Mouse (Mus musculus) T-helper 2 cell (primary cell): ENCODE results near the gene Slc6a12.

Experiments used
- in situ Hi-C: fragments of 300-600 bp; cut with MboI, MseI; formaldehyde crosslinking; loops from one replicate; pipeline ENCODE4 v1.15.1; 2025; ENCODE audit warnings: high pct_unique_total_duplicates

The Slc6a12 gene

DNA sequence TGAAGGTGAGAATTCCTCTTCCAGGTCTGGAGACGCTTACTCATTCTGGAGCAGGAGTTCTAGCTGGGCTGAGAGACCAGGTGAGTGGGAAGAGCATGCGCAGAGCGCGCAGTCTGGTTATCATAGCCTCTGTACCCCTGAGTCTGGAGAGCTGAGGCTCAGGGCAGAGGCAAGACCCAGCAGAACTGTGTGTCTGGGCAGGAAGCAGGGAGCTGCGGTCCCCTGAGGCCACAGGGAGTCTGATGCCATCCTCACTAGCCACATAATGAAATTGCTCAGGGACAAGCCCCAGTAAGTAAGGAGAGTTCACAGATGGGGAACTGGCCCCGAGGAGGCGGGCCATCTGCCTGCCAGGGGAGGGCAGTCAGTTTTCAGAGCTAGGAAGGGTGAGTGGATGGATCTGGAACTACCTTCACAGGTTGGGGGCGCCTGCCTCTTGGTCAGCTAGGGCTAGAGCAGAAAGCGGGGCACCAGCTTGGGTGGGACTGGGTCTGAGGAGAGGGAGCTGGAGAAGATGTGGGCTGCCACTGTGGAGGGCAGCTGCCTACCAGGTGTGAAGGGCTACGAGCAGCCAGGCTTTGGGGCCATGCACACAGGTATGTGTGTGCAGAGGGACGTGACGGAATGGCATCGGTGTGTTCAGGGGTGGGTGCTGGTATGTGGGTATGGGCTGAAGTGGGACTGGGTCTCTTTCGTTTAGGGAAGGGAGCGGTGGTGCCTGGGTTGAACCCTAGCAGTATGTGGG lies at the start of gene Slc6a12:
Gene Slc6a12 (plus strand): TSS at position 51 of the 745 bp plus-strand sequence.
- in situ Hi-C loops = no loop called here

DNA sequence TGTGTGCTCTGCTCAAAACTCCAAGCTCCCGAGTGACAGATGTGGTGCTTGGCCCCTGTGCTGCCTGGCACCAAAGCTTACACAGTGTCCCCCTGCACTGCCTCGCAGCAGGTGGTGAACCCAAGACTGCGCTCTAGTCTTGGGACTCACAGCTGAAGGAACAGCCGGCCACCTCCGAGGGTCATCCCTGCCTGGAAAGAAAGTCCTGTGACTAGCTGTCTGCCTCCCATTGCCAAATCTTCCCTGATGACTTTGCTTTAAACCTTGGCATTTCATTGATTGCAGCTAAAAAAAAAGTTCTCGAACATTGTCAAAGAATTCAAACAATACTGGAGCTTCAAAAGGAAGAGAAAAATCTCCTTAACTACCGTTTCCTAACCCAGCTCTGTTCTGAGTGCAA lies 43.6 kb upstream of the Slc6a12 start:
- in situ Hi-C loops = no loop called here

DNA sequence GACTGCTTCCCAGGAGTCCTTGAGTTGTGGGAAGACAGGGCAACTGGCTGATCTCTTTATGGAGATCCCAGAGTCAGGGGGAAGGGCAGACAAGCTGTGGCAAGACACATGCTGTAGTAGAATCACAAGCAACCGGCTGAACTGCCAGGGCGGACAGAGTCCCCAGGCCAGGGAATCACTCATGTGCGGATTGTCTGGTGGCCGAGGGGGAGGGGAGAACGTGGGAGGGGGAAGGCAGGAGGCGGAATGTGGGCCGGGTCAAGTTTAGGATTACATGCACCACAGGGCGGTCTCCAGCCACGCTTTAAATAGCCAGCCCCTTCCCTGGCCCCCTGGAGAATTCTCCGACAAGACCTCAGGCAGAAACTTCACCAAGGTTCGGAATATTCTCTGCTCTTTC lies 42.9 kb upstream of the Slc6a12 start, which contains the start of gene Slc6a13:
Gene Slc6a13 (plus strand): TSS at position 274 of the 400 bp plus-strand sequence.
- in situ Hi-C loops = no loop called here

DNA sequence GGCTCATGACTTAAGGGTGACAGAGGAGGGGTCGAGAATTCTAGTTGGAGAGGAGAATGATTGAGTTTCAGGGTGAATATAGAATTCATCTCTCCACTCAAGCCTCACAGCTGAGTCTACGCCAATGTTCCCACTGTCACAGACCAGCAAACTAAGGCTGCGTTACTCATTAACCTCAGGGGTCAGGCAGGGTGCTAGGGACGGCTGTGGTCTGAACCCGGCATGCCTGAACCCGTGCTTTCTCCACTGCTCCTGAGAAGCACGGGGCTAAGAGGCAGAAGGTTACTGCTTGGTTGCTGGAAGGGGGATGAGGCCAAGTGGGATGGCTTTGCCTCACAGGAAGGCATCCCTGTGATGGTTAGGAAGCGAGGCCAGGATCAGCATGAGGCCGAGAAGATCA lies 42.4 kb upstream of the Slc6a12 start:
- in situ Hi-C loops = no loop called here

DNA sequence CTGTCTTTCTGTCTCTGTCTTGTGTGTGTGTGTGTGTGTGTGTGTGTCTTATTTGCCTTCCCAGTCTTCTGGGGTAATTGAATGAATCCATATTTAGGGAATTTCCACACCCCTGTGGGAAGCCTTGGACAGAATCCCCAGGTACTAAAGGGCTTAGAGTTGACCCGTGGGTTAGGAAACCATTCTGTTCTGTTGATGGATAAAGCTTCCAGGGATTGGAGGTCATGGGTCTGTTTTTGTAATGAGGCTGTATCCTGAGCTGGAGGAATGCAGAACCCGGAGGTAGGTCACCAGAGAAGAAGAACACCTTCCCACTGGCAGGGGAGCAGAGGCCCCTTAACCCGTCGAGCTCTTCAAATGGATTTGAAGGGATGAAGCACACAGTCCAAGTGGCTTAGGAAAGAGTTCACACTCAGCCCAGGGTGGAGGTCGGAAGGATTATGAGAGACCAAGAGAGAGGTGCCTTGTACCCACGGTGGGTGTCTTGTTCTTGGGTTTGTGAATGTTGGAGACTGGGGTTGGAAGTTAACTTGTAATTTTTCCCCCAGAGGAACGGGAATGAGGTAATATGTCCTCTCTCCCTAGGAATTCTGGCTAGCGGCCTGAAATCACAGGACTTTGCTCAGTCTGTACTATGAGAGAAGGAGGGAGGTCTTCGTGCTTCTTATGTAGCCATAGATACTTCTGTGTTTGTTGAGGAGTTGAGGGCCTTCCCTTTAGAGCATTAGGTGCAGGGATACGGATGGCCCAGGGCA lies 39.2 kb upstream of the Slc6a12 start:
- in situ Hi-C loops = no loop called here

DNA sequence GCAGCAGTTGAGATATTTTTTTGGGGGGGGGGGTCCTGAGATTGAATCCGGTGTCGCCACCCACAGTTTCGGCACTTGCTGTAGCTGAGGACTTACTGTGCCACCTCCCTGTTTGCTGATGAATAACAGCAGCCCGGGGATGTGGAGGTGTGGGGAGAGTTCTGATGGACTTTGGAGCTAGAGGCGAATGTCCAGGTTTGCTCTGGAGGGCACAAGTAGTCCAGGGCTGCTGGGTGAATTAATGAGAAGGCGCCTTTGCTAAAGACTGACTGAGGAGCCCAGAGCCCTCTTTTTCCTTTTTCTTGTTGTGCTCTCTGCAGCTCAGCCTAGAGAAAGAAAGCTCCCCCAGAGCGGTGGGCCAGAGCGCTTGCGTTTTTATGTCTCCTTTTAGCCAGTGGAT lies 38.2 kb upstream of the Slc6a12 start:
- in situ Hi-C loops = no loop called here

DNA sequence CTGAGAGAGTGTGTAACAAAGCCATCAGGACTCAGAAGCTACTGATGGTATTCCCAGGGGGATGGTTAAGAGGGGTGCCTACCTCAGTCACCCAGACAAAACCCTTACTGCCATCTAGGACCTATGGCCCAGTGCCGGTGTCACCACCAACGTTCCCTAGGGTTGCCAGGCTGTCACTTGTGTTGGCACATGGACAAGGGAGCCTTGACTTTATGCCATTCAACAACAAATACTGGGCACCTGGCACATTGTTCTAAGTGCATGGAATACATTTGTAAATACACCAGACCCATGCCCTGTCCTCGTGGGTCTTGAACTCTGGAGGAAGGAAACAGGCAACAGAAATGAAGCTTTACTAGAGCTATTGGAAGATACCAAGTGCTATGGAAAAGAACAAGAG lies 37.3 kb upstream of the Slc6a12 start:
- in situ Hi-C loops = no loop called here

DNA sequence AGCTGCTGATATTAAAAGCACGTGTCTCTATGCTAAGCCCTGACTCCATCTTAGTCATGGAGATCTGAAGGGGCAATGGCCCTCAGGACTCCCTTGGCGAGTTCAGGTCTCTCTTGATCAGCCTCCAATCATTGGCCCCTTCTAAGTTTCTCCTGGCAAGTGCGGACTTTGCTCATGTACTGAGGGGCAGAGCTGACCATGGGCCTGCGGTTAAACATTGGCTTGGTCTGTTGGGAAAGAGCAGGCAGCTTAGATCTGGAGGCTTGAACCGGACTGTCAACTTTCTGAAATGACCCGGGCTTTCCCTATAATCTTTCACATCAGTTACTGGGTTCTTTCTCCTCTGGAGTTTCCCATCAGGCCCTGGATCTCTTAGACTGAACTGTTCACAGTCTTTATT lies 31.9 kb upstream of the Slc6a12 start:
- in situ Hi-C loops = no loop called here

DNA sequence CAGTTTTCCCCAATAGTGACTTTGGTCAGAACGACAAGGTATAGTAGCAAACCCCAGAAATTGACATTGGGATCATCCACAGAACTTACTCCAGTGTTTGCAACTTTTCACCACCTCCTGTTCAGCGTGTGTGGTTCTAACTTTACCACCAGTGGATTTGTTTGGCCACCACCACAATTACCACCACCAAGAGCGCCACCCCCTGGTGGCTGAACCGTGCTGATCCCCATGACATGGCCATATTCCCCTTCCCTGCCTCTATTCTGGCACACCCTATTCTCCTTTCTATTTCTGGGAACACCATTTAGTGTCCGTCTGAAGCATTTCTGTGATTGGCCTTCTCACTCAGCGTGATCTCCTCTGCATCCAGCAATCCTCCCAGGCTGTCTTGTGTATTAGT lies 23.8 kb upstream of the Slc6a12 start:
- in situ Hi-C loops = no loop called here

DNA sequence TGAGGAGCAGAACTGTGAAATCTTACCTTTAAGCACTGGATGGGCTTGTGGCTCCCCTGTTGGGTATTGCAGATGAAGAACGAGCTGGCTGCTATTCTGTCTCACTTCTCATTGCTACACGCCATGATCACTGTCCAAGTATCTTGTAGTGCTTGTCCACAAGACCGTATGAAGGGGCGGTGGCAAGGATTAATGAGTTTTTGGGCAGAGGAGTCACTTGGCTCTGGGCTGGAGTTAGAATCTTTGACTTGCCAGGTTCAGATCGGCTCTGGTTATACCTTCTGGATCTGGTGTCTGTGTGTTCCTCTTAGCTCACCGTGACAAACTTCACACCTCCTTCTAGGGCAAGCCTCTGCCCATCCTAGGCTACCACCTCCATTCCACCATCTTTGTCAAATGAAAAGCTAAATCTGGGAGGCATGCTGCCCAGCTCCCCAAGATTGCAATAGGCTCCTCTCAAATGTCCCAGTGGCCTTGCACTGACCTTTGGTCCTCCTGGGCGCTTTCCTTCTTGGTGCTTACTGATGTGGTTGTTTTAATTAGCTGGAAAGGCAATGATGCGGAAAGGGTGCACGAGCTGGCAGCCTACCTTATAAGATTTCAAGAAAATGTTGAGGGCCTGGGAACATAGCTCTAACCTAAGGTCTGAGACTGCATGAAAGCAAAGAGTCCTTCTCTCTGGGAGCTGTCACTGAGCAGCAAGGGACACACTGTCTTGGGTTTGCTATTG lies 20.3 kb upstream of the Slc6a12 start:
- in situ Hi-C loops = no loop called here

DNA sequence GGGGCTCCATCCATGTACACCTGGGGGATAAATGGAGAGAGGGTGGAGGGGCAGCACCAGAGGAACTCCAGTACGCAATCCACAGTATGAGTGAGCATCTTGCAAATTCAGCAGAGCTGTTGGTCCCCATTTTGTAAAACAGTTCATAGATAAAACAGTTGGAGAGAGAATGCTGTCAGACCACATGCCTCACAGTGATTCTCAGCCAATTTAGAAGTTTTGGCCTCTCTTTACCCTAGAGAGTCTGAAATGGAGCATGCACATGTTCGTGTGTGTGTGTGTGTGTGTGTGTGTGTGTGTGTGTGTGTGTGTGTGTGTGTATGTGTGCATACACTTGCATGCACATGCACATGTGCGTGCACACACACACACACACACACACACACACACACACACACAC lies 17.6 kb upstream of the Slc6a12 start:
- in situ Hi-C loops = no loop called here

DNA sequence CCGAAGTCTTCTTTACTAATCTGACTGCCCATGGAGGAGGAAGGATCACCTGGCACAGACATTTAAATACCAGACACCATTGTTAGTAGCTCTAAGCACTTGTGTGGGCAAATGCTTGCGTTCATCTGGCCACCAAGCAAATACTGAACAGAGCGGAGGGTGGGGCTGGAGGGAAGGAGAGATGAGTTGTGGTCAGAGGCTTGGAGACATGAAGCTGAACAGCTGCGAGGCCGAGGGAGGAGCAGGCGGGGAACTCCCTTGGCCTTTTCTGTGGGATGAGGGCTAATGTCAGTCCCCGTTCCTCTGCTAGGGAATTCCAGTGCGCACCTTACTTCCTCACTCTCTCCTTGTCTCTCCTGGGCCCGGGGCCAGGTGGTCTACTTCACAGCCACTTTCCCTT lies 17.1 kb upstream of the Slc6a12 start:
- in situ Hi-C loops = no loop called here

DNA sequence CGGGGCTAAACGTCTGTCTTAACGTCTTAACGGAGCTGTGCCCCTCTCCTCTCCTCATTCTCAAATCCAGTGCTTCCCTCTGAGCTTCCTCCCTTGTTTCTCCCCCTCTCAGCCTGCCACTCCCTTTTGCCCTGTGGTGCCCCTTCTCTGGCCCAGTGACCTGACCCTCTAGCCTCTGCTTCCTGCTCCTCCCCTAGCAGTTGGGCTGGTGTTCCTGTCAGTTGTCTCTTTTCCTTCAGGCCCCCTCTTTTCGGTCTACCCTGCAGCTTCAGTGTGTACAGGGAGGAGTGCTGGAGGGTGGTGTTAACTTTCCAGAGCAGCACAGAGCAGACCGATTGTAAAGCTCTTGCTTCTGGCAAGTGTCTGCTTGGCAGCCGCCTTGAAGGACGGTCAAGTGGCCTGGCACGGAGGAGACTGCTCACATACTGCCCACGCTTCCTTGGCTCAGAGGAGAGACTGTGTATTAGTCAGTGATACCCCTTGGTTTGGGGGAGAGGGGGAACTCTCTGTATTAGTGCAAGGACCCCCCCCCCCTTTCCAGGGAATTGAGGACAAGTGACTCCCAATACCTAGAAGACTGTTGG lies 16.3 kb upstream of the Slc6a12 start:
- in situ Hi-C loops = no loop called here

DNA sequence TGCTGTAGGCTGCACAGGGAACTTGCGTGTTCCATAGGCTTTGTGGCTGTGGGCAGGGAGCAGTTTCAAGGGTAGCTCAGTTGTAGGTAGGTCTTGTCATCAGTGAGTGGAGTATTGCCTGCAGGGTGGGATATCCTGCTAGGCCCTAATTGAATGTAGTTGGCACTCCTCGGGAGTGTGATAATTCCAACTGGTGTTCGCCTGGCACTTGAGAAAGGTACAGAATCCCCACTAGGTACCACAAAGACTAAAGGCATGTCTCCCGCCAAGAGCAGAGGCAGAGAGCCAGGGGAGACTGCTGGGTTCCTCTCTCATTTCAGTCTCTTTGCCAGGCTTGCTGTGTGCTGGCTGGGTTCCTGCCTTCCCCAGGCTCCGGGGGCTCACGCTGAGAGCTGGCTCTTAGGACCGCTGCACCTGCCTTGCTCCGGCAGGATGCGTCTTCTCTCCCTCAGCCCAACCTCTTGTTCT lies 14.4 kb upstream of the Slc6a12 start:
- in situ Hi-C loops = no loop called here

DNA sequence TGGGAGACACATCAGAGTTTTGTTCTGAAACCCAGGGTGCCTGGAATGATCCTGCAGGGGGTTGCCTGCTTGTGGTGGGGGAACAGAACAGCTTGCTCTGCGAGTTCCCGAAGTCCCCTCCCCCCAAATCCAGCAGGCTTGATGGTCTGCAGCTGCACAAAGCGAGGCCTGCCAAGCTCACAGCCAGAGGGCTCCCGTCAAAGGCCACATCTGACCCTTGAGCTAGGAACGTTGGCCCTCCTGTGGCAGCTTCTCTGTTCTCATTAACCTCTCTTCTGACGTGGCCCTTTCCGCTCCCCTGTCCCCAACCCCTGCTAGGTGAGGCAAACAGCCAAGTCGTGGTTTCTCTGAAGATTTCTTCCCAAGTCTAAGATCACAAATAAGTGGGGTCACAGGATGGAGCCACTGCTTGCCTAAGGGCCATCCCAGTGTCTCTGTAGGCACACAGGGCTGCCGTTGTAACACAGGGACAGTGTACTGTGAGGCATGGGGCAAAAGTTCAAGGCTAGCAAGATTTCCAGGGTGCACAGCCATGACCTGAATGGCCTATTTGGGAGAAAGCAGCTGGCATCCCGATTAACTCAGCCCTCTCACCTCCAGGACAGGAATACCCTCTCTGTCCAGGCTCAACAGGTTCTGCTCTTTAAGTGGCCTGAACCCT lies 12.9 kb upstream of the Slc6a12 start:
- in situ Hi-C loops = no loop called here

DNA sequence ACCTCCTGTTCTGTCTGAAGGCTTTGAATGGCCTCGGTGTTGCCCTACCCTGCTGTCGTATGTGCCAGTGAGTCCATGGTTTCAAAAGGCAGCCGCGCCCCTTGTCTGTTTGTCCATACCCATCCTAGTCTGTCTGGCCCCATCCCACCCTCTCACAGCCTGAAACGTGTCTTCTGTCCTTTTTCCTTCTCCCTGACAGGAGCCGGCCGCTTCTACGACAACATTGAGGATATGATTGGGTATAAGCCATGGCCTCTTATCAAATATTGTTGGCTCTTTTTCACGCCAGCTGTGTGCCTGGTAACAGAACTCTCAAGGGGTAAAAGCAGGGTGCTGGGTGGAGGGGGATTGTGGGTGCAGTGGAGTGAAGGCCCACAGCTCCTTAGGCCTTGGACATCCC lies 7.0 kb upstream of the Slc6a12 start:
- in situ Hi-C loops = no loop called here

DNA sequence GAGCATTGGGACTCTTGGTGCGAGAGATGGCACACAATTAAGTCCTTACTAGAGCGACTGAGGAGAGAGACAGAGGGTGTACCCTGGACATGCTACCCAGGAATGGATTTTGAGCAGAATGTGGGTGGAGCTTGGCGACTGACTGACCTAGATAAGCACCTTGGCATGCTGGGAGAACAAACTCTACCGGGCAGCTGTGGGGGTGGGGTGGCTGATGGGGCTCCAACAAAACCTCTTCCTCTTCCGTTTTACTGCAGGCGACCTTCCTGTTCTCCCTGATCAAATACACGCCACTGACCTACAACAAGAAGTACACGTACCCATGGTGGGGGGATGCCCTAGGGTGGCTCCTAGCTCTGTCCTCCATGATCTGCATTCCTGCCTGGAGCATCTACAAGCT lies 6.3 kb upstream of the Slc6a12 start:
- in situ Hi-C loops = no loop called here

DNA sequence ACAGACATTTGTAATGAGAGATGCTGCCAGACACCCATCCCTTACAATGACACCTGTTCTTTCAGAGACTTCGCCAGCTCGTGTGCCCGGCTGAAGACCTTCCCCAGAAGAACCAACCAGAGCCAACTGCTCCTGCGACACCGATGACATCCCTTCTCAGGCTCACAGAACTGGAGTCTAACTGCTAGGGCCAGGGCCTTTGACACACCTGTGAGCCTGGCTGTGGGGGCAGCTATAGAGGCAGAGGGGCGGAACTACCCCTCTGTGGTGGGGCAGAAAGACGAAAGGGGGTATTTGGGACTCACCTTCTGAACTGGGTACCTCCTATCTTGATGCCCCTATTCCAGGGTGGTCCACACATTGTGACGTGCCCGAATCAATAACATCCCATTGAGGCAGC lies 5.6 kb upstream of the Slc6a12 start:
- in situ Hi-C loops = no loop called here

DNA sequence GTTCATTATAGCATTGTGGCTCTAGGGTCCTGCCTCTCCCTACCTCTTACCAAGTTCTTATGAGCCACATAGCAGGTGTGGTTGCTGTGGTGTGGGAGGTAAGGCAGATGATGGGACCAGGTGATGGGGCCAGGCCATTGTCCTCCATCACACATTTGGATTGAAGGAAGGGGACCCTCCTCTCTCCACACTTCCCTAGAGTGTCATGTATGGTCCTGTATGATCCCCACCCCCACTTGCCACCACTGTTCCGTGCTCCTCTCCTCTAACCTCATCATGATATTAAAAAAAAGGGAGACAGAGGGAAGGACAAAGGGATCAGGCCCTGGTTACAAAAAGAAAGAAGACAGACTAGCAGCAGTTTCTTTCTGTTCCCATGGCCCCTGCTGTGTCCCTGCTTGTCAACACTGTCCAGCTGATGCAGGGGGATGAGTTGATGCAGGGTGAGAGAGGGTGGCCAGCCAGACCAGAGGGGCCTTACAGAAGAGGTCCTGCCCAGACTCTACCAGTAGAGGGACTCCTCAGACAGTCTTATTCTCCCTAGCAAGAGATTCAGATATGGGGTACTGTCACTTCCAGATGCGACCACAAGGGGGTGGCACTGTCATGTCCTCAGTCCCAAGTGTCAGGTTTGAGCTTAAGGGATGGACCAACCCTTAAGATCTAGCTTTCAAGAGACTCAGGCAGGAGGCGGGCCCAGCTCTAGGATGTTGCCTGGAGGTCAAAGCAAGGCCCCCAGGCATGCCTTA lies 4.9 kb upstream of the Slc6a12 start:
- in situ Hi-C loops = no loop called here

DNA sequence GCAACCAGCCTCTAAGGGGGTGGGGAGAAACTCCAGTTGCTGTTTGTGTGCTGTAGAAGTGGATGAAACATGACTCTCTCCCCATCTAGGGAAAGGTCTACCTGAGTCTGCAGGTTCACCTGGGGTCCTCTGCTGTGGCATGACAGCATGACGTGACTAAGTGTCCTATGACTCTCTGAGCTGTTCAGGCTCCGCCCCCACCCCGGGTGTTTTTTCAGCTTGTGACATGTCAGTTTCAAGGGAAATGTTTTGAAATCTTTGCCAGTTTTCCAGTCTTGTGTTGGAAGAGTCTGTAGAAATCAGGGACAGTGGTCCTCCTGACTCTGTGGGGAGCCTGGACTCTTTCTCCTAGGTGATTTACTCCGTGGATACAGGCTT lies 4.4 kb upstream of the Slc6a12 start:
- in situ Hi-C loops = no loop called here

DNA sequence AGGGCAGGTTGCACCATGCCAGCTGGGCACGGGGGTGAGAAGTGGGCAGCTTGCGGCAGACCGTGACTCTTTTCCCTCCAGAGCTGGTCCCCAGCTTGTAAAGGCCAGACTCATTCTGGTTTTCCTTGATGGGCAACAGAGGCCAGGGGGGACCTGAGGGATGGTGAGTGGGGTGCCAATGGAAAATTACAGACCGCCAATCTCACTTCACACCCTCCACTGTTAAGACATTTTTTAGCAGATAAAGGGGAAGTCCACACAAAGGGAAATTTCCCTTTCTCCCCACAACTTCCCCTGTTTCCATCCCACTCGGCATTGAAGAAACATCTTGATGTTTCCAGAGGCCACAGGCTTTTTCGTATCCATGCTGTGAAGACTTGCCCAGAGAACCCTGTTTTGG lies 1.2 kb upstream of the Slc6a12 start:
- in situ Hi-C loops = no loop called here
